Mouse (Mus musculus) cerebellum, adult 11 months (tissue): ENCODE measurements around the gene Zfp950.
A peak's percentile ranks its signal among the peaks of the same experiment; 100 is the strongest.

Experiments used
- DNase-seq: peaks from one replicate; pipeline ENCODE4 v3.0.0; 2022

The Zfp950 gene

DNA sequence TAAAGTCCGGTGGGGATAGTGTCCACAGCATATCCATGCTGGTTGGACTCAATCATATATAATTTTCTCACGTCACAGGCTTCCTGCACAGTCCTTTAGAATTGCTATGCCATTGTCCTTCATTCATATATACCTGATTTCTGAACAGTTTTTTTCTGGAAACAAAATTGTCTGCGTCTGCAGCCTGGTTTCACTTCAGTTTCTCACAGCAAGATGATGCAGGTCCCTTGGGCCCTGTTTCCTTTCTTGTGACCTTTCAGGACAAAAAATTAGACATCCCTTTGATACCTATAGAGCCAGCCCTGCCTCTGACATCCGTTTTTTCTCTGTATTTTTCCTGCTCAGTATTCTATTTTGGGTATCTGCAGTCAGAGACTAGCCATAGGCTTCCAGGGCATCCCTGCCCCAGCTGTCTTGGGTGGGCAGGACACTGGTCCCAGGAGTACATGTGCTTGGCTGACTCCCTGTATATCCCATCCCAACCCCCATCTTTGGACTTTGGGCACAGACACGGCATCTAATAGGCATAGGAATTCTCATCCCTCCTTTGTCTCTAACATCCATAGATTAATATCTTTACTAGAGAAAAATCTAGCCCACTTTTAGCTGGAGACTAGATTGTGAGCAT is 83.7 kb downstream of the Zfp950 start:
- DNase-seq, result no peak

- DNase-seq, result no peak
These were observed 87.9 kb downstream of the Zfp950 start for GRCm38 (mm10) chr19:61052786-61053185.

DNA sequence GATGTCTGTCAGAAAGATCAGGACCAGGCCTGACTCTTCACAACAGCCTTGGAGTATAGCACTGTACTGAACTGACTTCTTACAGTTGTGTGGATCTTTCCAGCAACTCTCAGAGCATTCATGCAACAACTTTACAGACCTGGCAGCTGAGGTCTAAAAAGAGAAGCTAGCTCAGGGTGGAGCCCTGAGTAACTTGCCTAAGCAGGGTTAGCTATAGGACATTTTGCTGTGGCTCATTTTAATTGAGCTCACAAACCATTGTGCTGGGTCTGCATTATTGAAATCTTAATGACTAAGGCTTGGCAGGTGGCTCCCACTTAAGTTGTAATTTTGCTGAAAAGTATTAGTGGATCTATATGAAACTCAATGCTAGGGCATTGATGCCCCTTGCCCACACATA is 88.6 kb downstream of the Zfp950 start:
- DNase-seq, result no peak

DNA sequence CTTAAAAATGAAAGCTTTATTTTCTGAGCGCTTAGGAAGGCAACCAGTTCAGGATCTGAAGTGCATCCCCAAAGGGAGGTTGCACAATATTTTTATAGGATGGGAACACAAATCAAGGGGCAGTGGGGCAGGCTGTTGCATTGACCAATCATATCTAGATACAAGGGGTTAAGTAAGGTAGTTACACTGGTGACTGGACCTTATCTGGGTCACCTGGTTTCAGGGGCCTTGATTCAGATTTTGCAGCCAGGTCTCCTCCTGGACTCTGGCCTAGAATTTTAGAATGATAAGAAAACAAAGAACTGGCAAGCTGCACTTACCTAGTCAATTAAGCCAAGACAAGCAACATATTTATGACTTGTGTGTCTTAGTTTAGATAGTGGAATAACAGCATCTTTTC is 89.5 kb downstream of the Zfp950 start:
- DNase-seq, result no peak

- no peak for DNase-seq
These were observed 91.2 kb downstream of the Zfp950 start for GRCm38 (mm10) chr19:61049413-61049812.

GRCm38 (mm10) chr19:61048646-61049045 is 92.0 kb downstream of the Zfp950 start:
- peak; percentile 21 for DNase-seq

GRCm38 (mm10) chr19:61039151-61039550 is 101.5 kb downstream of the Zfp950 start:
- no peak for DNase-seq

GRCm38 (mm10) chr19:61031570-61031969 is 109.1 kb downstream of the Zfp950 start:
- DNase-seq, result no peak

GRCm38 (mm10) chr19:61021939-61022566 is 118.6 kb downstream of the Zfp950 start:
- DNase-seq, result no peak

DNA sequence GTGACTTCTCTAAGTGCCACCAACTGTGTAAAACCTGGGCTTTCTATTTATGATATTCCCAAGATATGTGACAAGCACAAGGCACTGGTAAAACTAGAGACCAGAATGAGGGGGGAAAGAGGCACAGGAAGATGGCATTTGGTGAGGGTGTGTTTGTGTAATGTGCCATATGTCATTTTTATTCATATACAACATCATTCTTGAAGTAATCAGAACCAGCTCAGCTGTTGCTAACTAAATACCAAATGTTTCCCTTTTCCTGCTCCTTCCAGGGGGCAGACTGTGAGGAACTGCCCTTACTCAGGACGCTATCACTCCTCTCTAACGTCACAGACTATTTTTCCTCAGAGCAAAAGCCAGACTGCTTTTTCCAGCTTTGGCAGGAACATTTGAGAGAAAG is 119.1 kb downstream of the Zfp950 start:
- no peak for DNase-seq

DNA sequence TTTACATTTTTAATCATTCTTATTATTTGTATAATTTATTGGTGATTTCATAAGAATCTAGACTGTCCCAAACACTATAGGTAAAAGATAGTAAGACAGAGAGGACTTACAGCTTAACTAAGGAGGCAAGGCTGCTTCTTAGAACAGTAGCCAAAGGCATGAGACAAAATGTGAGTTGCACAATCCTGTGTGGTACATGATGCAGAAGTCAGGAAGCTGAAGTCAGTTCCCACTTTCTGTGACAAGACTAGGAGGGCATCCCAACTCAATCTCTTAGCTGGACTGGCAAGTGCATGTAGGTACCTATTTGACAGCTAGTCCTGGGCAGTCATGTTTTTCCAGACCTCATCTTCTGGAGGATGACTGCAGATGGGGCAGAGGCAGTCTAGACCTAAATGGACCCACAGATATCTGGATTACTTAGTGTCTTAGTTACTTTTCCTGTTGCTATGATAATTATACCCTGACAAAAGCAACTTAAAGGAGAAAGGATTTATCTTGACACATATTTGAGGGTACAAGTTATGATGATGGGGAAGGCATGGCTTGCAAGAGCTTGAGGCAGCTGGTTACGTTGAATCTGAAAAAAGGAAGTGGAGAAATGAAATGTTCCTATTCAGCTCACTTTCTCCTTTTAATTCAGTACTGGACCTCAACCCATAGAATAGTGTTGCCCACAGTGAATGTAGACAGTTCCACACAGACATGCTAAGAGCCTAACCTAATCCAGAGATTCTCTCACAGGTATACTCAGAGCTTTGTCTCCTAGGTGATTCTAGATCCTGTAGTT is 123.0 kb downstream of the Zfp950 start:
- no peak for DNase-seq

GRCm38 (mm10) chr19:61009266-61009665 is 131.4 kb downstream of the Zfp950 start:
- no peak for DNase-seq
